Mouse (Mus musculus) cerebellum, adult 2 months (tissue): ENCODE results near the gene Pmepa1.

Experiments
- CTCF ChIP-seq: fragments of 200-500 bp; IDR thresholded peaks from 2 replicates; pipeline ENCODE4 v1.5.1; 2011; ENCODE audit warnings: low read depth, mild to moderate bottlenecking, control low read depth, low read length, moderate library complexity, borderline replicate concordance; ENCODE audit not compliant: insufficient read depth
- POLR2A ChIP-seq: fragments of 200-500 bp; IDR thresholded peaks from 2 replicates; pipeline ENCODE4 v1.6.1; 2011; ENCODE audit warnings: low read length, control low read depth, borderline replicate concordance; ENCODE audit not compliant: insufficient read depth

- no peak for TF ChIP-seq CTCF
- TF ChIP-seq POLR2A: no peak
Measured at GRCm38 (mm10) chr2:173251133-173251532, 25.2 kb downstream of the Pmepa1 start.
